Mouse (Mus musculus): ENCODE results near the gene Tomm70a. TPM values are rescaled to one million over a fixed set of nuclear protein-coding genes. Genes with fewer than 3 reads are reported as not detected.
A peak's percentile ranks its signal among the peaks of the same experiment; 100 is the strongest.

Gene Tomm70a
- 37.6 and 41.5 TPM in 2 replicates for polyA plus RNA-seq (2015; fragmentation: Nextera tagmentation; extraction: Ambion mirVana)

GRCm38 (mm10) chr16:57120913-57121815, at the start of gene Tomm70a:
Tomm70a (plus strand) TSS chr16:57121703.
- peak within 1 kb of the TSS; percentile 99 for H3K4me3 ChIP-seq (replicated peaks; ENCODE audit: low read depth, low read length)
- DNase-seq (ENCODE audit: low spot score) = peak; percentile 99
- H3K27me3 ChIP-seq (ENCODE audit: insufficient read depth, low read length) = no peaks in the 10 kb centered on the region
- peak within 1 kb of the TSS; percentile 98 for H3K27ac ChIP-seq
- WGBS = under 1% methylated on average over 37 of the region's 37 CpGs
- H3K4me2 ChIP-seq (ENCODE audit: low read length) = peak within 1 kb of the TSS; percentile 77
- TF ChIP-seq CTCF (IDR thresholded peaks at IDR 0.05; ENCODE audit: low read depth) = 0 out of 2 replicates have a peak, but pooled peaks have one; percentile 2
- peaks cover 14% of the 10 kb centered on the region for H3K4me1 ChIP-seq (replicated peaks; ENCODE audit: insufficient read depth, low read length)
- H3K9ac ChIP-seq (ENCODE audit: low read depth, low read length) = peak within 1 kb of the TSS; percentile 99
- H3K9me3 ChIP-seq (replicated peaks; ENCODE audit: low read length) = no peaks in the 10 kb centered on the region
- ATAC-seq (replicated peaks; ENCODE audit: low FRiP score, low read depth) = peak; percentile 99
- H3K36me3 ChIP-seq (ENCODE audit: insufficient read depth, low read length) = no peaks in the 10 kb centered on the region

GRCm38 (mm10) chr16:57075986-57076385, 45.5 kb upstream of the Tomm70a start:
- H3K9ac ChIP-seq (ENCODE audit: low read depth, low read length) = no peak overlapping the region
- H3K4me1 ChIP-seq (replicated peaks; ENCODE audit: insufficient read depth, low read length) = no peaks in the 10 kb centered on the region
- WGBS = 80% methylated on average over 7 of the region's 7 CpGs
- no peak for DNase-seq (ENCODE audit: low spot score)
- H3K27ac ChIP-seq = no peak overlapping the region
- no peak overlapping the region for H3K4me2 ChIP-seq (ENCODE audit: low read length)
- no peak for TF ChIP-seq CTCF (IDR thresholded peaks at IDR 0.05; ENCODE audit: low read depth)
- no peak for ATAC-seq (replicated peaks; ENCODE audit: low FRiP score, low read depth)
- H3K4me3 ChIP-seq (replicated peaks; ENCODE audit: low read depth, low read length) = no peak overlapping the region
- H3K36me3 ChIP-seq (ENCODE audit: insufficient read depth, low read length) = no peaks in the 10 kb centered on the region
- no peaks in the 10 kb centered on the region for H3K9me3 ChIP-seq (replicated peaks; ENCODE audit: low read length)
- H3K27me3 ChIP-seq (ENCODE audit: insufficient read depth, low read length) = no peaks in the 10 kb centered on the region

GRCm38 (mm10) chr16:57079577-57079976, 41.9 kb upstream of the Tomm70a start:
- no peak overlapping the region for H3K4me3 ChIP-seq (replicated peaks; ENCODE audit: low read depth, low read length)
- ATAC-seq (replicated peaks; ENCODE audit: low FRiP score, low read depth) = no peak
- H3K9me3 ChIP-seq (replicated peaks; ENCODE audit: low read length) = no peaks in the 10 kb centered on the region
- H3K4me1 ChIP-seq (replicated peaks; ENCODE audit: insufficient read depth, low read length) = no peaks in the 10 kb centered on the region
- no peaks in the 10 kb centered on the region for H3K27me3 ChIP-seq (ENCODE audit: insufficient read depth, low read length)
- no peak for TF ChIP-seq CTCF (IDR thresholded peaks at IDR 0.05; ENCODE audit: low read depth)
- H3K4me2 ChIP-seq (ENCODE audit: low read length) = no peak overlapping the region
- DNase-seq (ENCODE audit: low spot score) = no peak
- WGBS = 69% methylated on average over 4 of the region's 4 CpGs
- no peaks in the 10 kb centered on the region for H3K36me3 ChIP-seq (ENCODE audit: insufficient read depth, low read length)
- no peak overlapping the region for H3K27ac ChIP-seq
- H3K9ac ChIP-seq (ENCODE audit: low read depth, low read length) = no peak overlapping the region

GRCm38 (mm10) chr16:57092460-57092859, 29.0 kb upstream of the Tomm70a start:
- H3K4me3 ChIP-seq (replicated peaks; ENCODE audit: low read depth, low read length) = no peak overlapping the region
- no peaks in the 10 kb centered on the region for H3K9me3 ChIP-seq (replicated peaks; ENCODE audit: low read length)
- ATAC-seq (replicated peaks; ENCODE audit: low FRiP score, low read depth) (no peak; the same call in 1 of the 2 replicates), DNase-seq (ENCODE audit: low spot score) (peak; percentile 88)
- no peak overlapping the region for H3K27ac ChIP-seq
- no peak overlapping the region for H3K9ac ChIP-seq (ENCODE audit: low read depth, low read length)
- 39% methylated on average over 4 of the region's 4 CpGs for WGBS
- no peaks in the 10 kb centered on the region for H3K4me1 ChIP-seq (replicated peaks; ENCODE audit: insufficient read depth, low read length)
- no peaks in the 10 kb centered on the region for H3K27me3 ChIP-seq (ENCODE audit: insufficient read depth, low read length)
- peak; percentile 78 for TF ChIP-seq CTCF (IDR thresholded peaks at IDR 0.05; ENCODE audit: low read depth)
- no peaks in the 10 kb centered on the region for H3K36me3 ChIP-seq (ENCODE audit: insufficient read depth, low read length)
- no peak overlapping the region for H3K4me2 ChIP-seq (ENCODE audit: low read length)

GRCm38 (mm10) chr16:57092911-57093605, 28.4 kb upstream of the Tomm70a start:
- no peaks in the 10 kb centered on the region for H3K9me3 ChIP-seq (replicated peaks; ENCODE audit: low read length)
- H3K27ac ChIP-seq = no peak overlapping the region
- TF ChIP-seq CTCF (IDR thresholded peaks at IDR 0.05; ENCODE audit: low read depth) = no peak
- no peaks in the 10 kb centered on the region for H3K36me3 ChIP-seq (ENCODE audit: insufficient read depth, low read length)
- no peak overlapping the region for H3K4me3 ChIP-seq (replicated peaks; ENCODE audit: low read depth, low read length)
- H3K4me1 ChIP-seq (replicated peaks; ENCODE audit: insufficient read depth, low read length) = no peaks in the 10 kb centered on the region
- no peak overlapping the region for H3K9ac ChIP-seq (ENCODE audit: low read depth, low read length)
- ATAC-seq (replicated peaks; ENCODE audit: low FRiP score, low read depth) (no peak), DNase-seq (ENCODE audit: low spot score) (no peak)
- no peak overlapping the region for H3K4me2 ChIP-seq (ENCODE audit: low read length)
- WGBS = 59% methylated on average over 6 of the region's 6 CpGs
- H3K27me3 ChIP-seq (ENCODE audit: insufficient read depth, low read length) = no peaks in the 10 kb centered on the region

GRCm38 (mm10) chr16:57098468-57099144, 22.9 kb upstream of the Tomm70a start:
- no peak for TF ChIP-seq CTCF (IDR thresholded peaks at IDR 0.05; ENCODE audit: low read depth)
- Histone ChIP-seq H3K9me3 (replicated peaks; ENCODE audit: low read length) (no peaks in the 10 kb centered on the region), H3K4me3 (replicated peaks; ENCODE audit: low read depth, low read length) (no peak overlapping the region), H3K27me3 (ENCODE audit: insufficient read depth, low read length) (no peaks in the 10 kb centered on the region), H3K36me3 (ENCODE audit: insufficient read depth, low read length) (no peaks in the 10 kb centered on the region), H3K4me1 (replicated peaks; ENCODE audit: insufficient read depth, low read length) (no peaks in the 10 kb centered on the region), H3K4me2 (ENCODE audit: low read length) (no peak overlapping the region), H3K27ac (no peak overlapping the region), H3K9ac (ENCODE audit: low read depth, low read length) (no peak overlapping the region)
- DNase-seq (ENCODE audit: low spot score) (peak; percentile 19), ATAC-seq (replicated peaks; ENCODE audit: low FRiP score, low read depth) (peak; percentile 91)
- 38% methylated on average over 7 of the region's 7 CpGs for WGBS
